Mouse (Mus musculus) left cerebral cortex, postnatal 10 days (tissue): ENCODE results near the gene Tmem200b. TPM values are rescaled to one million over a fixed set of nuclear protein-coding genes. Genes with fewer than 3 reads are reported as not detected.
A peak's percentile ranks its signal among the peaks of the same experiment; 100 is the strongest.

Experiments
- DNase-seq, 2 experiments: peaks; one replicate each; pipeline ENCODE4 v3.0.0; 2021 to 2022; ENCODE audit warnings: low spot score in 2 of 2, mixed read lengths in 1 of 2; ENCODE audit errors: extremely low spot score in 1 of 2
- intact Hi-C: fragments of 180-260 bp; cut with DNase I; formaldehyde crosslinking; loops from one replicate; pipeline ENCODE4 v1.15.1; 2025
- total RNA-seq, 2 experiments: library from RNA; stranded (reverse); gene quantifications; 2 replicates each; pipeline ENCODE4 v1.2.3; 2021

The Tmem200b gene
- total RNA-seq: 1 to 10 TPM; 3.1 to 3.9 TPM

- intact Hi-C loops: no loop called here
- peak in 1 of 2 experiments; percentile 70 for DNase-seq
Observed at GRCm38 (mm10) chr4:131921461-131922346, at the start of gene Tmem200b. Gene Tmem200b, plus strand, starts transcription at chr4:131921771.

GRCm38 (mm10) chr4:131872672-131873292, 48.8 kb upstream of the Tmem200b start:
- DNase-seq: no peak
- intact Hi-C loops: no loop called here

- intact Hi-C loops: no loop called here
- DNase-seq: peak; percentile 91 to 97
Observed at GRCm38 (mm10) chr4:131873293-131874168, 48.0 kb upstream of the Tmem200b start, which contains the start of gene Srsf4. Gene Srsf4, plus strand, starts transcription at chr4:131873617.

GRCm38 (mm10) chr4:131874169-131874536, 47.4 kb upstream of the Tmem200b start:
- DNase-seq: no peak
- intact Hi-C loops: no loop called here

- DNase-seq: no peak
- intact Hi-C loops: no loop called here
Observed at GRCm38 (mm10) chr4:131874567-131874966, 47.0 kb upstream of the Tmem200b start.

GRCm38 (mm10) chr4:131875242-131875641, 46.3 kb upstream of the Tmem200b start:
- no peak for DNase-seq
- intact Hi-C loops: no loop called here

- intact Hi-C loops: no loop called here
- DNase-seq: no peak
Observed at GRCm38 (mm10) chr4:131876836-131877235, 44.7 kb upstream of the Tmem200b start.

GRCm38 (mm10) chr4:131879692-131880091, 41.9 kb upstream of the Tmem200b start:
- intact Hi-C loops: loop anchor here (10.0 kb wide), 1 partner anchor 295 kb away; no protein-coding TSS in a partner anchor
- DNase-seq: no peak

- DNase-seq: no peak
- intact Hi-C loops: loop anchor here (10.0 kb wide), 1 partner anchor 293 kb away; no protein-coding TSS in a partner anchor
Observed at GRCm38 (mm10) chr4:131881306-131881705, 40.3 kb upstream of the Tmem200b start.

- intact Hi-C loops: loop anchor here (10.0 kb wide), 1 partner anchor 291 kb away; no protein-coding TSS in a partner anchor
- no peak for DNase-seq
Observed at GRCm38 (mm10) chr4:131883571-131883970, 38.0 kb upstream of the Tmem200b start.

- intact Hi-C loops: loop anchor here (10.0 kb wide), 1 partner anchor 289 kb away; no protein-coding TSS in a partner anchor
- no peak for DNase-seq
Observed at GRCm38 (mm10) chr4:131885376-131885775, 36.2 kb upstream of the Tmem200b start.

GRCm38 (mm10) chr4:131888564-131888963, 33.0 kb upstream of the Tmem200b start:
- no peak for DNase-seq
- intact Hi-C loops: loop anchor here (10.0 kb wide), 1 partner anchor 286 kb away; no protein-coding TSS in a partner anchor

- intact Hi-C loops: no loop called here
- no peak for DNase-seq
Observed at GRCm38 (mm10) chr4:131890692-131891091, 30.9 kb upstream of the Tmem200b start.

- no peak for DNase-seq
- intact Hi-C loops: no loop called here
Observed at GRCm38 (mm10) chr4:131897109-131897508, 24.5 kb upstream of the Tmem200b start.

- DNase-seq: no peak
- intact Hi-C loops: no loop called here
Observed at GRCm38 (mm10) chr4:131897787-131898186, 23.8 kb upstream of the Tmem200b start.

GRCm38 (mm10) chr4:131898503-131899179, 22.9 kb upstream of the Tmem200b start:
- intact Hi-C loops: no loop called here
- no peak for DNase-seq

GRCm38 (mm10) chr4:131899180-131899554, 22.4 kb upstream of the Tmem200b start:
- intact Hi-C loops: no loop called here
- no peak for DNase-seq

GRCm38 (mm10) chr4:131901090-131901489, 20.5 kb upstream of the Tmem200b start:
- intact Hi-C loops: no loop called here
- DNase-seq: no peak
